Comparison of ENCODE assay signal across 22 mouse cellular contexts in the genomic region with DNA sequence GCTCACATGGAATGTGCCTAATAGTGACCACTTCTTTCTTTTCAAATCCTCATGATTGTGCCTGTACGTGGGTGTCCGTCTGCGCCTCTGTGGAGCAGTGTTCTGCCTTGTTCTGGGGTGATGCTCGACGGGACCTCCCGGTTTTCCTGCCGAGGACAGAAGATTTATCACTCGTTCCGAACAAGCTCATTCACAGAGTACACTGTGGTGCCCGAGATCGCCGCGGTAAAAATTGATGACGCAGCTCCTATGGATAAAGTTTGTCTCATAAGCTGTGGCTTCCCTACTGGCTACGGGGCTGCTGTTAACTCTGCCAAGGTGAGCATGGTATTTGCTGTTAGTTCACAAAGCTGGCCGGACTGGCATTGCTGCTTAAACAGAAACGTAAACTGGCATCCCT. TPM values are rescaled to one million over a fixed set of nuclear protein-coding genes. Genes with fewer than 3 reads are reported as not detected.
"Had no signal": no experiment of that assay in that cellular context is flagged by ENCODE, and none has a peak within 500 bp of the region (broad histone marks: within the 10 kb centered on the region; RNA-seq: fewer than 3 reads in every experiment).

No protein-coding gene starts in this region.

- H3K27me3 ChIP-seq: neural tube, embryonic 13.5 days; neural tube, embryonic 15.5 days; stomach, embryonic 15.5 days had no signal

- H3K4me1 ChIP-seq: neural tube, embryonic 13.5 days; neural tube, embryonic 15.5 days; stomach, embryonic 15.5 days had no signal

- H3K27ac ChIP-seq: neural tube, embryonic 13.5 days; neural tube, embryonic 15.5 days; stomach, embryonic 15.5 days; stomach, postnatal 0 days had no signal

- H3K4me2 ChIP-seq: neural tube, embryonic 13.5 days; neural tube, embryonic 15.5 days; stomach, embryonic 15.5 days had no signal

- DNase-seq: retina, postnatal 1 day; right cerebral cortex, adult 18-20 months; right cerebral cortex, postnatal 14 days; right cerebral cortex, postnatal 25 days; right cerebral cortex, postnatal 4 days; spleen, adult 18-20 months; thymus, adult 18-20 months; thymus, adult 2 months; thymus, postnatal 14 days; thymus, postnatal 25 days; thymus, postnatal 36 days; thymus, postnatal 4 days had no signal

- H3K4me3 ChIP-seq: neural tube, embryonic 13.5 days; neural tube, embryonic 15.5 days; stomach, embryonic 15.5 days had no signal

- H3K36me3 ChIP-seq: neural tube, embryonic 13.5 days; neural tube, embryonic 15.5 days; stomach, embryonic 15.5 days had no signal

- H3K9ac ChIP-seq: neural tube, embryonic 13.5 days; neural tube, embryonic 15.5 days; stomach, embryonic 15.5 days had no signal

- H3K9me3 ChIP-seq: stomach, embryonic 15.5 days had no signal

RNA-seq across cellular contexts. Expression of a gene that starts 11.9 kb away (rescaled TPM):
- polyA plus RNA-seq: neural tube, embryonic 14.5 days; spleen, adult 2 months; stomach, embryonic 14.5 days; testis, adult 2 months had no signal

RNA-seq across cellular contexts. Expression of a gene that starts 16.6 kb away (rescaled TPM):
- total RNA-seq: neutrophil, adult 5-6 weeks had no signal
- polyA plus RNA-seq: neural tube, embryonic 14.5 days; small intestine, adult 2 months; spleen, adult 2 months; stomach, embryonic 14.5 days had no signal
